Mouse (Mus musculus) liver, embryonic 11.5 days (tissue): Measurements from ENCODE around the gene Tgfb2. TPM values are rescaled to one million over a fixed set of nuclear protein-coding genes. Genes with fewer than 3 reads are reported as not detected.

ENCODE experiments used
- ATAC-seq: fragments of 200-750 bp; cut with Nextera tagmentation; replicated peaks from 2 replicates; pipeline ENCODE4 v1.8.0; 2017; ENCODE audit warnings: moderate number of reproducible peaks, mild to moderate bottlenecking, moderate TSS enrichment, moderate library complexity; ENCODE audit not compliant: low FRiP score
- DNase-seq: peaks from one replicate; pipeline ENCODE4 v3.0.0-alpha.2; 2017; ENCODE audit warnings: low spot score
- H3K27ac ChIP-seq: fragments of 300-500 bp; sonication (generic); 2 replicates; pipeline ENCODE4 v1.5.1; 2014; ENCODE audit warnings: mild to moderate bottlenecking, low read depth, low read length, control low read depth
- H3K27me3 ChIP-seq: fragments of 300-500 bp; sonication (generic); replicated peaks from 2 replicates; pipeline ENCODE4 v1.6.1; 2014; ENCODE audit warnings: low read length, mixed read lengths; ENCODE audit not compliant: control insufficient read depth, insufficient read depth
- H3K36me3 ChIP-seq: fragments of 300-500 bp; sonication (generic); 2 replicates; pipeline ENCODE4 v1.6.1; 2014; ENCODE audit warnings: mild to moderate bottlenecking, low read length, moderate library complexity, mixed read lengths; ENCODE audit not compliant: control insufficient read depth, insufficient read depth
- H3K4me1 ChIP-seq: fragments of 300-500 bp; sonication (generic); replicated peaks from 2 replicates; pipeline ENCODE4 v1.6.1; 2014; ENCODE audit warnings: low read length, mixed read lengths; ENCODE audit not compliant: control insufficient read depth, insufficient read depth
- H3K4me2 ChIP-seq: fragments of 300-500 bp; sonication (generic); 2 replicates; pipeline ENCODE4 v1.6.1; 2014; ENCODE audit warnings: mild to moderate bottlenecking, control low read depth, moderate library complexity
- H3K4me3 ChIP-seq: fragments of 300-500 bp; sonication (generic); 2 replicates; pipeline ENCODE4 v1.5.1; 2014; ENCODE audit warnings: low read depth, low read length, control low read depth
- H3K9ac ChIP-seq: fragments of 300-500 bp; sonication (generic); 2 replicates; pipeline ENCODE4 v1.6.1; 2014; ENCODE audit warnings: low read depth, low read length, control low read depth
- H3K9me3 ChIP-seq: fragments of 300-500 bp; sonication (generic); 2 replicates; pipeline ENCODE4 v1.6.1; 2016; ENCODE audit warnings: low read length, inconsistent platforms, mixed read lengths; ENCODE audit not compliant: control insufficient read depth
- WGBS: fragments of 180-500 bp; shearing (Covaris S2); extraction: QIAGEN DNeasy Blood & Tissue Kit; methylation state at CpG from one replicate; pipeline ENCODE4 v1.1.7; 2014; 5-methylcytosine and 5-hydroxymethylcytosine counted together
- polyA plus RNA-seq: library from polyadenylated mRNA; unstranded; fragments of >200 nt; fragmentation: Nextera tagmentation; extraction: Ambion mirVana; gene quantifications from 2 replicates; pipeline ENCODE4 v1.2.1, GENCODE M21; 2014

The Tgfb2 gene
- polyA plus RNA-seq, 1 experiment from 2014 or later, result 18.9 TPM

DNA sequence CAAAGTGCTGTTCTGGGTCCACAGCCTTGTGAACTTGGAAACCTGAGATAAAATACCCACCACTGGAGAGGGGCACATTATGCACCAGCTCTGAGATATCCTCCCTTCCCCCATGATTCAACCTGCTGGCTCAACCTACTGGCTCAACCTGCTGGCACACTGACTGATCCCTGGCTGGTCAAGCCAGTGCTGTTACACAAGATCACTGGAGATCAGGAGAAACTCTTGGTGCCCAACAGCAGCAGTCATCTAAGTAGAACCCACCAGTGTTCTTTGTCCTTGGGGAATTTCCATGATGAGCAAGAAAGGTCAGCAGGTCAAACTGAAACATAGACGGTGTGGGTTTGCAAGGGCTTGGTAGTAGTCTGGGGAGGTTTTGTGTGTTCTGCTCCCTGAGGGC is 49.6 kb downstream of the Tgfb2 start:
- 76% methylated on average over 1 of the region's 1 CpGs for WGBS
- no peaks in the 10 kb centered on the region for H3K4me1 ChIP-seq

DNA sequence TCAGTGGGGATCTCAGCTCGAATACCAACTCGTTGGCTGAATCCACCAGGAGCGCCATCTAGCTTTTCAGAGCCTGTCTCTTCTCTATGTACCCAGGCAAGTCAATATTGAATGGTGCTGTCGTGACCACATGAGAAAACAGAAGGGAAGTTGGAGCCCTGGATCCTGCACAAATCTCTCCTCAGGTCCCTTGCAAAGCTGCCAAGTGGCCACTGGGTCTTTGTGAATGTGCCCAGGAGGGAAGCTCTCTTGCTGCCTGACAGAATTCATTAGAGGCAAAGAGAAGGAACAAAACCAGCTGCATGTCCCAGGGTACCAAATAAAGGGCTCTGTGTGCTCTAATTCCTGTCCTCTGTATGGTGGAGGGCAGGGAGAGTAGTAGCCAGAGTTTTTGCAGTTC is 50.7 kb downstream of the Tgfb2 start:
- Histone ChIP-seq H3K36me3 (no peaks in the 10 kb centered on the region), H3K4me3 (no peak overlapping the region), H3K27me3 (no peaks in the 10 kb centered on the region), H3K9ac (no peak overlapping the region), H3K4me2 (no peak overlapping the region), H3K4me1 (no peaks in the 10 kb centered on the region), H3K9me3 (no peaks in the 10 kb centered on the region), H3K27ac (no peak overlapping the region)
- ATAC-seq (no peak), DNase-seq (no peak)
- 79% methylated on average over 4 of the region's 4 CpGs for WGBS

More for the DNA sequence above, 49.6 kb downstream of the Tgfb2 start:
- no peak overlapping the region for H3K9ac ChIP-seq
- H3K27ac ChIP-seq, result no peak overlapping the region
- H3K36me3 ChIP-seq, result no peaks in the 10 kb centered on the region
- H3K4me3 ChIP-seq, result no peak overlapping the region
- DNase-seq (no peak), ATAC-seq (no peak)
- H3K4me2 ChIP-seq, result no peak overlapping the region
- H3K27me3 ChIP-seq, result no peaks in the 10 kb centered on the region
- no peaks in the 10 kb centered on the region for H3K9me3 ChIP-seq

DNA sequence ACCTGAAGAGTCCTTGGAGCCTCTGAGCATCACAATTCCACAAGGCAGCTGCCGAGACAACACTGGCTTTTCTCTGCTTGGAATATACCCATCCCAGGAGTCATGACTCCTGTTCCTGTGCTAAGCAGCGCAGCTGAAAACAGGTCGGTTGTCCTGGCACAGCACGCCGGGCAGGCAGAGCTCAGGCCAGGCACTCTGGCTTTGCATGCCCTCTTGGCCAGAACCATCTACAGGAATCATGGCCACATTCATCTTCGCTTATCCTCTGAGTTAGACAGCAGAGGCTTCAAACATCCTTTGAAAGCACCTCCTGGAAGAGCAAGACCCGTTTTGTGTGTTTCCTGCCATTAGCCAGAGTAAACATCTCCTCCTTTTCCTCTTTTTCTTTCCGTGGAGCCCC is 53.6 kb downstream of the Tgfb2 start:
- Histone ChIP-seq H3K4me2 (no peak overlapping the region), H3K9me3 (no peaks in the 10 kb centered on the region), H3K27ac (no peak overlapping the region), H3K27me3 (no peaks in the 10 kb centered on the region), H3K36me3 (no peaks in the 10 kb centered on the region), H3K9ac (no peak overlapping the region), H3K4me3 (no peak overlapping the region), H3K4me1 (no peaks in the 10 kb centered on the region)
- DNase-seq (no peak), ATAC-seq (no peak)
- 45% methylated on average over 8 of the region's 8 CpGs for WGBS

DNA sequence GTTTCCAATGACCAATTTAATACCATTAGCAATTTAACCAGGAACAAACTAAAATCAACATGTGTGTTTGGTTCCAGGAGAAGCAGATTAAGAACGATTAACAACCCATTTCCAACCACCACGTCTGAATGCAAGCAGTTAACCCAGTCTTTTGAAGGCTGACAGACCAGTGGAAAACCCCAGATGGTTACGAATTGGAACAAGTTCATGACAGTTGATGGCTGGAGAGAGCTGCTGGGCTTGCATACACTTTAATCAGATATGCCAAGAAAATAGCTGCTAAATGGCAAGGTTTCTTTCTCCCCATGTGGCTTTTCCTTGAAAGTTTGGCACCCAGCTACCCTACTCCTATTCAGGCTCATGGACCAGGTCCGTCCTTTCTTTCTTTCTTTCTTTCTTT is 55.8 kb downstream of the Tgfb2 start:
- no peak overlapping the region for H3K9ac ChIP-seq
- H3K4me1 ChIP-seq, result no peaks in the 10 kb centered on the region
- ATAC-seq (no peak), DNase-seq (no peak)
- no peaks in the 10 kb centered on the region for H3K9me3 ChIP-seq
- H3K27me3 ChIP-seq, result no peaks in the 10 kb centered on the region
- no peak overlapping the region for H3K4me2 ChIP-seq
- H3K36me3 ChIP-seq, result no peaks in the 10 kb centered on the region
- no peak overlapping the region for H3K27ac ChIP-seq
- H3K4me3 ChIP-seq, result no peak overlapping the region
- WGBS, result 77% methylated on average over 4 of the region's 4 CpGs

DNA sequence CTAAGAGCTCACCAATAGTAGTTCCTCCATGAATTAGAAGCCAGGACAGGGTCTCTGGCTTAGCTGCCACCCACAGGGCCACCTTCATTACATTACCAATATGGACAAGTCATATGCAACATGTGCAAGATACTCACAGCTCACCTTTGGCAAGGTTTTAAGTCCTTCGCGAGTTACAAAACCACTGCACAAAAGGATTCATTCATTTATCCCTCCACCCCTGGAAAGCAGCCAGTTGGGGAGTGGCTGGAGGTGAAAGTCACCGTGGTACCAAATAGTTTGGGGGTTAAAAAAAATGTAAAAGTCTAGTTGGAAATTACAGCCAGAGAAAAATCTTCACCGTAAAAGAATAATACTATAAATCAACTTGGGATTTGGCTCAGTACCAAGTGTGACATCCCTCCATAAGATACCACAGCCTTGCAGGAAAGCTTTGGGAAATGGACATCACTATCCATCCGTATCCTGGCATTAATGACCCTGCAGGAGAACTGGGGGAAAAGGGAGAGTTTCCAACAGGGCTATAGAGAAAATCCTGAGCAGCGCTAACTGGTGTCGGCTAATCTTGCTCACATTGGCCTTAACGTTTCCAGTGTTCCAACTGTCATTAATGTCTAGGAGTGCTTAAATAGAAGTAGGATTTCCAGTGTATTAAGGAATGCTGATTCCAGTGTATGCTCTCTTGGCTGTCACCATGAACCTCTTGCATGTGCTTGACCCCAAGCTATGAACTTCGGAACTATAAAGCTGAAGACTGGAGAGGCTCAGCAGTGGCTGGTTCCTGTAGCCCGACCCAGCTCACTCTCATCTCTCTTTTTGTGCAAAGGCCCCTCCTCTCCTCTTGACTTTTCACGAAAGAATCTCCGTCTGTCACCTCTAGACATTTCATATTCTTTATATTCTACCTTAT is 68.2 kb downstream of the Tgfb2 start:
- DNase-seq (no peak), ATAC-seq (no peak)
- H3K4me3 ChIP-seq, result no peak overlapping the region
- H3K9ac ChIP-seq, result no peak overlapping the region
- no peaks in the 10 kb centered on the region for H3K4me1 ChIP-seq
- no peak overlapping the region for H3K4me2 ChIP-seq
- WGBS, result 71% methylated on average over 12 of the region's 12 CpGs
- H3K36me3 ChIP-seq, result no peaks in the 10 kb centered on the region
- no peaks in the 10 kb centered on the region for H3K27me3 ChIP-seq
- H3K27ac ChIP-seq, result no peak overlapping the region
- no peaks in the 10 kb centered on the region for H3K9me3 ChIP-seq

DNA sequence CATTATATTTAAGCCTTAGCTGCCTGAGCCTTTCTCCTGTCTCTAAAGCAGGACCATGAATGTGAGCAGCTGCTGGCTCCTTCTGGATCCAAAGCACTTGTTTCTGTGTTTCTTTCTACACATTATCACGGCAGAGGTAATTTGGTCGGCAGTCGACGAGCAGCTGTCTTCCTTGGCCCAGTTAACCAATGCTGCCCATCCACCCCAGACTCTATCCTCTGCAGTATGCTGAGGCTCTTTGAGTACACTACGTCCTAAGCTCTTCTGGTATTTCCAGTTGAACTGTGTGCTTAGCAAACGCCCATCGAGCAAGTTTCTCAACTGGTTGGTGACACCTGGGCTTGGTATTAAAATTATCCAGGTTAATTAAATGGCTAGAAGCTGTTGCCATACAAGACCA is 70.7 kb downstream of the Tgfb2 start:
- DNase-seq (no peak), ATAC-seq (no peak)
- Histone ChIP-seq H3K9me3 (no peaks in the 10 kb centered on the region), H3K27ac (no peak overlapping the region), H3K27me3 (no peaks in the 10 kb centered on the region), H3K36me3 (no peaks in the 10 kb centered on the region), H3K4me2 (no peak overlapping the region), H3K4me3 (no peak overlapping the region), H3K4me1 (no peaks in the 10 kb centered on the region), H3K9ac (no peak overlapping the region)
- WGBS, result 80% methylated on average over 7 of the region's 7 CpGs

DNA sequence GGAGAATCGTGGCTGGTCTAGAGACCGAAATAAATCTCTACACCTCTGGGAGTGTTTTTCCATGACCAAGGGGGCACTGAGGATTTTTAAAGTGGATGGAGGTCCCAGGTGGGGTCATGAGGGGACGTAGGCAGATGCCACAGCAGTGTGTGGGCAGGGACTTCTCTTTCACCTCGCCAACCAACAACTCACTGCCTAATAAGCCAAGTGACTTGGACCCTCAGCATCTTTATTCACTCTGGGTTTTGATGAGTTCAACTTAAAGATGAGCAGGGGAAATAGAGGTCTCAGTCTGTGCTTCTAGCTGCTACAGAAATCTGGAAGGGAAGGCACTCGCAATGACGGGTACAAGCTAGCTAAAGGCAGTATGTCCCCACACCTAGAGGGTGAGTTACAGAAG is 74.3 kb downstream of the Tgfb2 start:
- no peaks in the 10 kb centered on the region for H3K9me3 ChIP-seq
- DNase-seq (no peak), ATAC-seq (no peak)
- H3K4me1 ChIP-seq, result no peaks in the 10 kb centered on the region
- H3K27ac ChIP-seq, result no peak overlapping the region
- no peak overlapping the region for H3K4me3 ChIP-seq
- 84% methylated on average over 6 of the region's 6 CpGs for WGBS
- no peak overlapping the region for H3K9ac ChIP-seq
- H3K4me2 ChIP-seq, result no peak overlapping the region
- no peaks in the 10 kb centered on the region for H3K27me3 ChIP-seq
- no peaks in the 10 kb centered on the region for H3K36me3 ChIP-seq

DNA sequence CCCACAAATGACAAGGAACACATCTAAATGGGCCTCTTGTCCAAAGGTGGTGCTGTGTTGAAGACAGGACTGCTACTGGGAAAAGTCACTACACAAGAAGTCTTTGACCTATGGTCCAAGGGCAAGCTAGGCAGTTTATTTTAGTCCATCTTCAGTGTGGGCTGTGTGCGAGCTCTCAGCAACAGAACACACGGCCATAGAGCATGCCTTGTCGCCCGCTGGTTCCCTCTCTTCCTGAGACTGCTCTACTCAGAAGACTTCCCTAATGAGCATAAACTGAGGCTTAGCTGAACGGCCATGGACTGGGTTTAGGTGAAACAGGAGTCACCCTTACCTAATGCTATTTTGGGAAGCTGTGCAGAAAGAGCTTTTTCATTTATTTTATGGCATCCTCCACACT is 74.8 kb downstream of the Tgfb2 start:
- H3K27me3 ChIP-seq, result no peaks in the 10 kb centered on the region
- H3K9ac ChIP-seq, result no peak overlapping the region
- H3K36me3 ChIP-seq, result no peaks in the 10 kb centered on the region
- no peaks in the 10 kb centered on the region for H3K4me1 ChIP-seq
- DNase-seq (no peak), ATAC-seq (no peak)
- 77% methylated on average over 5 of the region's 5 CpGs for WGBS
- no peak overlapping the region for H3K27ac ChIP-seq
- no peak overlapping the region for H3K4me2 ChIP-seq
- H3K4me3 ChIP-seq, result no peak overlapping the region
- H3K9me3 ChIP-seq, result no peaks in the 10 kb centered on the region

DNA sequence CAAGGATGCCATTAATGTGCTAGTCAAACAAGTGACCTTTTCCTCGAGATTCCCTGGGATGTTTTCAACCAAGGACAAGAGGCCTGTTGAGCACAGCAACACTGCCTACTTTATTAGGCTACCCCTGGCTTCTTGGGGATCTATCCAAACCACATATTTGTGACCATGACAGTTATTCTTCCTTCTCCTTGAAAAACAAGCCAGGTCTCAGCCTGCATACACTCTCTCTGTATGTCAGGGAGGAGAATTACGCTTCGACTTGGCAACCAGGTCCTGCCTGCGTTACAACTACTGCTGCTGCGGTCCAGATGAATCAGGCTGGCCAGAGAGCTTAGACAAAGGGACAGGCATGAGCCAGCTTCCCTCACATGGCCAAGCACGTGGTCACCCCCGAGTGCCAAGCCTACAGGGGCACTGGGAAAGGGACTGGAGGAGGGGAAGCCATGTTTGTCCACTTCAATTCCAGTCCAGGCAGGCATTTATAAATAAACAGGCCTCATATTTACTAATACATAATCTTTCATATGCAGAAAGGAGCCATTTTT is 78.3 kb downstream of the Tgfb2 start:
- H3K9me3 ChIP-seq, result no peaks in the 10 kb centered on the region
- H3K36me3 ChIP-seq, result no peaks in the 10 kb centered on the region
- WGBS, result 86% methylated on average over 7 of the region's 7 CpGs
- H3K4me3 ChIP-seq, result no peak overlapping the region
- ATAC-seq (no peak), DNase-seq (no peak)
- H3K4me1 ChIP-seq, result no peaks in the 10 kb centered on the region
- no peaks in the 10 kb centered on the region for H3K27me3 ChIP-seq
- no peak overlapping the region; the same call in 1 of the 2 replicates for H3K27ac ChIP-seq
- H3K4me2 ChIP-seq, result no peak overlapping the region
- H3K9ac ChIP-seq, result no peak overlapping the region
